Mouse (Mus musculus) mesoderm, embryonic 11.5 days (tissue): Measurements from ENCODE around the gene Socs1.

Experiments
- DNase-seq: peaks from one replicate; pipeline ENCODE4 v3.0.0-alpha.2; 2012; ENCODE audit warnings: low read depth, low spot score

The Socs1 gene

GRCm38 (mm10) chr16:10786782-10787547 is 1.6 kb upstream of the Socs1 start:
- DNase-seq = no peak

- peak; percentile 91 for DNase-seq
These were observed 952 bp upstream of the Socs1 start for GRCm38 (mm10) chr16:10786288-10786687.

GRCm38 (mm10) chr16:10784793-10785370 is 454 bp downstream of the Socs1 start:
- peak; percentile 94 for DNase-seq

- DNase-seq = peak; percentile 59
These were observed 1.2 kb downstream of the Socs1 start for GRCm38 (mm10) chr16:10783883-10784792.

- no peak for DNase-seq
These were observed 1.9 kb downstream of the Socs1 start for GRCm38 (mm10) chr16:10783451-10783850.

- DNase-seq = no peak
These were observed 2.2 kb downstream of the Socs1 start for GRCm38 (mm10) chr16:10783152-10783434.

- DNase-seq = no peak
These were observed 2.8 kb downstream of the Socs1 start for GRCm38 (mm10) chr16:10782377-10783151.

- peak; percentile 47 for DNase-seq
These were observed 3.4 kb downstream of the Socs1 start for GRCm38 (mm10) chr16:10781862-10782371.

GRCm38 (mm10) chr16:10780631-10781120 is 4.7 kb downstream of the Socs1 start:
- no peak for DNase-seq

GRCm38 (mm10) chr16:10777579-10778160 is 7.7 kb downstream of the Socs1 start:
- DNase-seq = no peak

- no peak for DNase-seq
These were observed 9.0 kb downstream of the Socs1 start for GRCm38 (mm10) chr16:10776322-10776721.

GRCm38 (mm10) chr16:10774726-10775125 is 10.6 kb downstream of the Socs1 start:
- DNase-seq = no peak

GRCm38 (mm10) chr16:10773543-10773942 is 11.8 kb downstream of the Socs1 start:
- no peak for DNase-seq

GRCm38 (mm10) chr16:10771769-10772510 is 13.4 kb downstream of the Socs1 start:
- DNase-seq = no peak

- no peak for DNase-seq
These were observed 14.6 kb downstream of the Socs1 start for GRCm38 (mm10) chr16:10770531-10771325.

GRCm38 (mm10) chr16:10769661-10770060 is 15.7 kb downstream of the Socs1 start:
- DNase-seq = no peak

GRCm38 (mm10) chr16:10768821-10769220 is 16.5 kb downstream of the Socs1 start:
- DNase-seq = no peak

GRCm38 (mm10) chr16:10767158-10767557 is 18.2 kb downstream of the Socs1 start:
- peak; percentile 77 for DNase-seq

- DNase-seq = no peak
These were observed 21.0 kb downstream of the Socs1 start for GRCm38 (mm10) chr16:10764323-10764722.
